Mouse (Mus musculus): ENCODE results near the gene Atxn2.

DNA sequence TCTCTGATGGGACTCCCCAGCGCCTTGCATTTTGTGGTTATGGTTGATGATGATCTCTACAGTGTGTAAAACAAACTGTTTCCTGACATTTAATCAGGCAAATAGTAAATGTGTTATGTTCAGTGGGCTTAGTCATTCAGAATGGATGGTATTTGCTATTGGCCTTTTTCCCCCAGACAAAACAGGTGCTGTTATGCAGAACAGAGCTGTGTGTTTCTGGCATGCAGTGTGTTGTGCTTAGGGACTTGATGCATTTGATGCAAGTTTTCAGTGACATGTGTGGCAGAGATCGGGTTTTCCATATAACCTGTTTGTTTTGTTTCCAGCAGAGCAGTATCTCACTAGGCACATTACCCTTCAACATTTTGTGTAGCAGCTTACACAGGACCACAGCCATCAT, 56.4 kb downstream of the Atxn2 start:
- TF ChIP-seq TAL1 (IDR thresholded peaks at IDR 0.05; ENCODE audit: low read length) = no peak
- no peak for TF ChIP-seq GATA1 (IDR thresholded peaks at IDR 0.05; ENCODE audit: low read length)

All from erythroblast, embryonic 14.5 days (primary cell).